Mouse (Mus musculus) lung, adult 2 months (tissue): Measurements from ENCODE around the gene C130026I21Rik.
"Not testable (repeated sequence)": the region's sequence is repeated elsewhere in the genome, so short reads cannot be mapped to it uniquely, and the experiment has no call there.

ENCODE experiments used
- CTCF ChIP-seq: fragments of 200-500 bp; IDR thresholded peaks from 2 replicates; pipeline ENCODE4 v1.5.1; 2011; ENCODE audit warnings: mild to moderate bottlenecking, low read length, control low read depth; ENCODE audit not compliant: insufficient read depth
- POLR2A ChIP-seq: fragments of 200-500 bp; IDR thresholded peaks from 2 replicates; pipeline ENCODE4 v1.6.1; 2011; ENCODE audit warnings: low read depth, mild to moderate bottlenecking, control low read depth, low read length, borderline replicate concordance; ENCODE audit errors: extremely low read depth

- TF ChIP-seq POLR2A, CTCF: not testable (repeated sequence)
Observed at GRCm38 (mm10) chr1:85073099-85073498, 197.3 kb downstream of the C130026I21Rik start.
